Mouse (Mus musculus): Measurements from ENCODE around the gene Ppp3ca. TPM values are rescaled to one million over a fixed set of nuclear protein-coding genes. Genes with fewer than 3 reads are reported as not detected.
"Not testable (repeated sequence)": the region's sequence is repeated elsewhere in the genome, so short reads cannot be mapped to it uniquely, and the experiment has no call there.

Ppp3ca gene
- polyA plus RNA-seq, 1 experiment = 24.3 TPM

- TF ChIP-seq POLR2A (IDR thresholded peaks at IDR 0.05; ENCODE audit: control insufficient read depth, low read depth, low read length) (no peak), CTCF (IDR thresholded peaks at IDR 0.05; ENCODE audit: control insufficient read depth, insufficient read depth, insufficient replicate concordance, low read depth, low read length) (no peak)
- H3K36me3 ChIP-seq (ENCODE audit: control insufficient read depth, insufficient read depth, low read length) = no peaks in the 10 kb centered on the region
- peaks cover 3% of the 10 kb centered on the region; the same call in 1 of the 2 replicates for H3K4me1 ChIP-seq (ENCODE audit: control insufficient read depth, insufficient read depth, low read length)
- no peaks in the 10 kb centered on the region for H3K27me3 ChIP-seq (ENCODE audit: control insufficient read depth, insufficient read depth, low read length)
- no peak overlapping the region for H3K4me3 ChIP-seq (ENCODE audit: control insufficient read depth, low read depth, low read length)
- no peak overlapping the region for H3K27ac ChIP-seq (ENCODE audit: control insufficient read depth, insufficient read depth, low read depth, low read length)
Measured at GRCm38 (mm10) chr3:136686429-136686828, 16.5 kb downstream of the Ppp3ca start.

DNA sequence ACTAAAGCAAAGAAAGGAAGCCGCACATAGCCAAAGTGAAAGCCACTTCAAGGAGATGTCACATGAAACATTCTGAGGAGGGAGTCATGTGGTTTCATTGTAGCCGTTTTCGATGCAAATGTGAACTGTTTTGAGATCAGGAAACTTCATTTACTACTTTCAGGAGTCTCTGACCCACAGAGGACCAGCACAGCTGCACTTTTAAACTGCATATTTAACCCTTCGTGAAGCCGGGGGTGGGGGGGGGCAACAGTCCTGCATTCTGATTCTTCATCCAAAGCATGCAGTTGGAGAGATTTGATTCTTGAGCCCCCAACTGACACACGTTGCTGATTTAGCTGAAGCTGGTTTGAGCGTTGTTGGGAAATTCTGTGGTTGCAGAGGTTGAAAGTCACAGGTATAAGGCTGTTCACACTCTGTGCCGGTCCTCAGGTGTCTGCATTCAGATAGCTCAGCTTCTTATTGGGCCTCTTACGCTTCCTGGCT, 18.2 kb downstream of the Ppp3ca start:
- no peak overlapping the region for H3K27ac ChIP-seq (ENCODE audit: control insufficient read depth, insufficient read depth, low read depth, low read length)
- TF ChIP-seq POLR2A (IDR thresholded peaks at IDR 0.05; ENCODE audit: control insufficient read depth, low read depth, low read length) = no peak
- no peak for TF ChIP-seq CTCF (IDR thresholded peaks at IDR 0.05; ENCODE audit: control insufficient read depth, insufficient read depth, insufficient replicate concordance, low read depth, low read length)
- H3K36me3 ChIP-seq (ENCODE audit: control insufficient read depth, insufficient read depth, low read length) = no peaks in the 10 kb centered on the region
- no peak overlapping the region for H3K4me3 ChIP-seq (ENCODE audit: control insufficient read depth, low read depth, low read length)
- no peaks in the 10 kb centered on the region for H3K27me3 ChIP-seq (ENCODE audit: control insufficient read depth, insufficient read depth, low read length)
- H3K4me1 ChIP-seq (ENCODE audit: control insufficient read depth, insufficient read depth, low read length) = peaks cover 3% of the 10 kb centered on the region; the same call in 1 of the 2 replicates

DNA sequence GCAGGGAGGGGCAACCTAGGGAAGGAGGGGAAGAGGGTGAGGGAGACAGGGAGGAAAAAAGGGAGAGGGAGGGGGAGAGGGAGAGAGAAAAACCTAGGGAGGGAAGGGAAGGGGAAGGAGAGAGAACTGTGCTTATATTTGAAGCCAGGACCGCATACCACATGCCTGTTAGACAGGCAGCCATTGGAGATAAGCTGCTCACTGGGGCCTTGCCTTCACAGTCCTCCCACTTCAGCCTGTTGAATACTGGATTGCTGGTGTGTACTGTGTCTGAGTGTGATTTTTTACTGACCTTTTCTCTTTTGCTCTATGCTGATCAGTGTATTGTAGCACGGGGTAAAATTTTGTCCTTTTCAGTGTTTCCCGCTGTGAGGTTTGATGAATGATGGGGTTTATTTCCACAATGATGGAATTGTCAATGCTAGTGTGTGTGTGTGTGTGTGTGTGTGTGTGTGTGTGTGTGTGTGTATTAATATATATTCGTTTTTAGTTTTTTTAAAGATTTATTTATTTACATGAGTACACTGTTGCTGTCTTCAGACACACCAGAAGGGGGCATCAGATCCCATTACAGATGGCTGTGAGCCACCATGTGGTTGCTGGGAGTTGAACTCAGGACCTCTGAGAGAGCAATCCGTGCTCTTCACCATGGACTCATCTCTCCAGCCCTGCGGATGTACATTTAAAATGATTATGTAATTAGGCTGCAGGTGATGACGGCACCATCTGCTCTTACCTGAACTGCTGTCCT, 20.0 kb downstream of the Ppp3ca start:
- Histone ChIP-seq H3K4me1 (ENCODE audit: control insufficient read depth, insufficient read depth, low read length) (peaks cover 3% of the 10 kb centered on the region; the same call in 1 of the 2 replicates), H3K27me3 (ENCODE audit: control insufficient read depth, insufficient read depth, low read length) (no peaks in the 10 kb centered on the region), H3K4me3 (ENCODE audit: control insufficient read depth, low read depth, low read length) (no peak overlapping the region), H3K27ac (ENCODE audit: control insufficient read depth, insufficient read depth, low read depth, low read length) (no peak overlapping the region), H3K36me3 (ENCODE audit: control insufficient read depth, insufficient read depth, low read length) (no peaks in the 10 kb centered on the region)
- no peak for TF ChIP-seq CTCF (IDR thresholded peaks at IDR 0.05; ENCODE audit: control insufficient read depth, insufficient read depth, insufficient replicate concordance, low read depth, low read length)
- no peak for TF ChIP-seq POLR2A (IDR thresholded peaks at IDR 0.05; ENCODE audit: control insufficient read depth, low read depth, low read length)

GRCm38 (mm10) chr3:136691984-136692383, 22.1 kb downstream of the Ppp3ca start:
- peaks cover 3% of the 10 kb centered on the region; the same call in 1 of the 2 replicates for H3K4me1 ChIP-seq (ENCODE audit: control insufficient read depth, insufficient read depth, low read length)
- no peak overlapping the region for H3K27ac ChIP-seq (ENCODE audit: control insufficient read depth, insufficient read depth, low read depth, low read length)
- no peaks in the 10 kb centered on the region for H3K36me3 ChIP-seq (ENCODE audit: control insufficient read depth, insufficient read depth, low read length)
- TF ChIP-seq POLR2A (IDR thresholded peaks at IDR 0.05; ENCODE audit: control insufficient read depth, low read depth, low read length) = no peak
- TF ChIP-seq CTCF (IDR thresholded peaks at IDR 0.05; ENCODE audit: control insufficient read depth, insufficient read depth, insufficient replicate concordance, low read depth, low read length) = no peak
- H3K4me3 ChIP-seq (ENCODE audit: control insufficient read depth, low read depth, low read length) = no peak overlapping the region
- H3K27me3 ChIP-seq (ENCODE audit: control insufficient read depth, insufficient read depth, low read length) = no peaks in the 10 kb centered on the region

DNA sequence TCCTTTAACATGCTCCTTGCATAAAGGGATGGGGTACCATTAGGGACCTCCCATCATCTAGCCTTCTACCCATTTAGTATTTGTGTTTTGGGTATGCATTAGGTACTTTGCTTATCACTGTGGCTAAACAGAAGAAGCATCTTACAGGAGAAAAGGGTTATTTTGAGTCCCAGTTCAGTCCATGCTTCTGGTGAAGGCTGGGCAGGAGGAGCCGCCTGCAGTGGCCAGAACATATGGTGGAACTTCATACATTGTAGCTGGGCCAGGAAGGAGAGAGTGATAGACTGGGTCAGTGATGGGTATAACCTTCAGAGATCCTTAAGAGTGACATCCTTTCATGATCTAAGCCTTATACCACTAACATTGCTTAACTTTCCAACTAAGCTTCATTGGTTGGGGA, 23.6 kb downstream of the Ppp3ca start:
- no peak for TF ChIP-seq CTCF (IDR thresholded peaks at IDR 0.05; ENCODE audit: control insufficient read depth, insufficient read depth, insufficient replicate concordance, low read depth, low read length)
- TF ChIP-seq POLR2A (IDR thresholded peaks at IDR 0.05; ENCODE audit: control insufficient read depth, low read depth, low read length) = no peak
- Histone ChIP-seq H3K4me3 (ENCODE audit: control insufficient read depth, low read depth, low read length) (no peak overlapping the region), H3K36me3 (ENCODE audit: control insufficient read depth, insufficient read depth, low read length) (no peaks in the 10 kb centered on the region), H3K27me3 (ENCODE audit: control insufficient read depth, insufficient read depth, low read length) (no peaks in the 10 kb centered on the region), H3K27ac (ENCODE audit: control insufficient read depth, insufficient read depth, low read depth, low read length) (no peak overlapping the region), H3K4me1 (ENCODE audit: control insufficient read depth, insufficient read depth, low read length) (no peaks in the 10 kb centered on the region)

- Histone ChIP-seq H3K27ac (ENCODE audit: control insufficient read depth, insufficient read depth, low read depth, low read length) (no peak overlapping the region), H3K36me3 (ENCODE audit: control insufficient read depth, insufficient read depth, low read length) (no peaks in the 10 kb centered on the region), H3K4me3 (ENCODE audit: control insufficient read depth, low read depth, low read length) (no peak overlapping the region), H3K4me1 (ENCODE audit: control insufficient read depth, insufficient read depth, low read length) (no peaks in the 10 kb centered on the region), H3K27me3 (ENCODE audit: control insufficient read depth, insufficient read depth, low read length) (no peaks in the 10 kb centered on the region)
- TF ChIP-seq POLR2A (IDR thresholded peaks at IDR 0.05; ENCODE audit: control insufficient read depth, low read depth, low read length) = no peak
- TF ChIP-seq CTCF (IDR thresholded peaks at IDR 0.05; ENCODE audit: control insufficient read depth, insufficient read depth, insufficient replicate concordance, low read depth, low read length) = no peak
Measured at GRCm38 (mm10) chr3:136697626-136698191, 27.8 kb downstream of the Ppp3ca start.

- not testable (repeated sequence) for H3K27ac ChIP-seq (ENCODE audit: control insufficient read depth, insufficient read depth, low read depth, low read length); H3K27me3 ChIP-seq (ENCODE audit: control insufficient read depth, insufficient read depth, low read length); H3K36me3 ChIP-seq (ENCODE audit: control insufficient read depth, insufficient read depth, low read length); H3K4me1 ChIP-seq (ENCODE audit: control insufficient read depth, insufficient read depth, low read length); H3K4me3 ChIP-seq (ENCODE audit: control insufficient read depth, low read depth, low read length)
Measured at GRCm38 (mm10) chr3:136699711-136700110, 29.8 kb downstream of the Ppp3ca start.
